Mouse (Mus musculus) right cerebral cortex, postnatal 4 days (tissue): ENCODE results near the gene Atf2.
A peak's percentile ranks its signal among the peaks of the same experiment; 100 is the strongest.
"Not testable (repeated sequence)": the region's sequence is repeated elsewhere in the genome, so short reads cannot be mapped to it uniquely, and the experiment has no call there.

Source experiments
- DNase-seq: peaks from one replicate; pipeline ENCODE4 v3.0.0-alpha.2; 2022

Atf2 gene

DNA sequence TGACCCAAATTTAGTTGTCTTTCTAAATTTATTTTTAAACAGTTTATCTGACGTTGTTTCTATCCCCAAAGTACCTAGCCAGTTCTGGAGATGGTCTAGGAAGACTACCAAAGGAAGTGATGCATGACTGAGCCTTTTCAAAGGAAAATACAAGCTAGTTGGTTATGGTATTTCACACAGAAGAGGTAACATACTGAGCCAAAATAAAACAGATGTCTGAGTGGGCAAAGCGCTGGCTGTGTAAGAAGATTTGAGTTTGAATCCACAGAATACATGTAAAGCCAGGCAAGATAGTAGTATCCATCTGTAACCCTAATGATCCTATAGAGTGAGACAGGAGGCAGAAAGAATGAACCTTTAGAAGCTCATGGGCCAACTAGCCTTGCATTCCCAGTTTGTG, 14.5 kb downstream of the Atf2 start:
- no peak for DNase-seq

DNA sequence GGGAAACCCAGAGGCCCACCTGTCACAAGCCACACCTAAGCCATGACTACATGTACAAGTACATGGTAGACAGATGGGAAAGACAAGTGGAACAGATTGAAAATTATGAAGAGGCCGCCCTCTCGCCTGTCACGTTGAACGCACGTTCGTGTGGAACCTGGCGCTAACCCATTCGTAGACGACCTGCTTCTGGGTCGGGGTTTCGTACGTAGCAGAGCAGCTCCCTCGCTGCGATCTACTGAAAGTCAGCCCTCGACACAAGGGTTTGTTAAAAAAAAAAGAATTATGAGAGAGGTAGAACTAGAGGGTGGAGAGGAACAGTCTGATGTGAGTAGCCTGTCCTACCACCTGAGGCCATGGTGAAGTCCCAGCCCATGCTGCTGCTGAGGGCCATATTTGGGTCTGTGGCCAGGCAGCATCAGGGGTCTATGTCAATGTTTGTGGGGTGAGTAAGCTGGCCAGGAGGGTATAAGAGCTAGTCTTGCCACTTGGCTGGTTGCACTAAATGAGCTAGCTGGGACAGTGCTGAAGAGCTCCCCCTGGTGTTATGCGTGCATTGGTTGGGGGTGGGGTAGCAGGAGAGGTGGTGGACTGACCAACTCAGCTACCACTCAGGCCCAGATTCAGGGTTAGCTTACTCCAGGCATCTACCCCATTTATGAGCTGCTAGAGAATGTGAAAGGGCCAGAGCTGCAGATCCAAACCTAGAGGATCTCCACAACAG, 24.5 kb downstream of the Atf2 start:
- DNase-seq = peak; percentile 21

DNA sequence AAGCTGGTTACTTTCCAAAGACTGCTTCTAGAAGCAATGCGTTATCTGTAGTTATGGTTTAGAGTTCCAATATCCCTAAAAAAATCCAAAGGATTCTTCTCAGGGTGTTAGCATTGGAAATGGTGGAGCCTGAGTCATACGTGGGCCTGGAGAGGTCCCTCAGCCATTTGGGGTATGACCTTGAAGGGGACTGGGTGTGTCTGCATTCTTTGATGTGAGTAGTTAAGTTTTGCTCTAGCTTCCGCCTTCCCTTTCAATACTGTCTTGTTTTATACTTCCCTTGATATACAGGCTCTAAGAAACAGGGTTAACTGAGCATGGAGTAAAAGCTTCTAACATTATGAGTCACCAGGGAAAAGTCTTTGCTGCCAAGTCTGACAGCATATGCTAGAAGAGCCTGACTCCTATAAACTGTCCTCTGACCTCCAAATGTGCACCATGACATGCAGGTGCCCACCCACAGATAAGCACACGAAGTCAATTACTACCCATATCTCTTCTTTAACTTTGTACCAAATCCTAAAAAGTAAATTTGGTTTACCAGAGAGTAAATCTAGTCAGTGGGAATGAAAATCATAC, 32.3 kb downstream of the Atf2 start:
- DNase-seq = no peak

DNA sequence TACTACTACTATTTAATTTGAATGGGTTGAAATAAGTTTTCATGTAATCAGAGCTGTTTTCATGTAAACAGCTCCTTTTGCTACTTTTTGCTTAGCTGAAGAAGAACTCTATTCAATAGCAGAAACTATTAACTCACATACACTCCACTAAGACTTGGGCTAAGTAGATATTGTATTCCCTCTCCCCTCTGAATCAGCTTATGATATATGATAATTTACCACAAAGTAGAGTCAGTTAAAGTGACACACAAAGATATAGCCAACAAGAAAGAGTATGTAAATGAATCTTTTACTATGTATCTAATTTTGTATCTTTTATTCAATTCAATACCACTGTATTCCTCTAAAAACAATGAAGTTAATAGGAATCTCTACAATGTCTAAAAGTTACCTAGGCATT, 35.1 kb downstream of the Atf2 start:
- no peak for DNase-seq

DNA sequence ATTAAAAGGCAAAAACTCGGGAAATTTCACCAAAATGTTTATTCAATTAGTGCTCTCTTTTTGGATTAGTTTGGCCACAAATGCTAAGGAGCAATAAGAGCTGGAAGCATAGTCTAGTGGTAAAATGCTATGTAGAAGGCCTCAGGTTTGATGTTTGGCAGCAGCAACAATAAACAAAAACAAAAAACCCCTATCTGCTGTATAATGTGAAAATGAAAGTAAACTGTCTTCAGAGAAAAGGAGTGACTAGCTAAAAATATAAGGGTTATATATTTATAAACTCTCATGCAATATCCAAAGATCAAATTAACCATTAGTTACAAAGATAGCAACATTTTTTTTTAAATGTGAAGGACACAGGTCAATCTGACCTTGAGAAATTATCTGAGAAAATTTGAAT, 36.2 kb downstream of the Atf2 start:
- DNase-seq = no peak

DNA sequence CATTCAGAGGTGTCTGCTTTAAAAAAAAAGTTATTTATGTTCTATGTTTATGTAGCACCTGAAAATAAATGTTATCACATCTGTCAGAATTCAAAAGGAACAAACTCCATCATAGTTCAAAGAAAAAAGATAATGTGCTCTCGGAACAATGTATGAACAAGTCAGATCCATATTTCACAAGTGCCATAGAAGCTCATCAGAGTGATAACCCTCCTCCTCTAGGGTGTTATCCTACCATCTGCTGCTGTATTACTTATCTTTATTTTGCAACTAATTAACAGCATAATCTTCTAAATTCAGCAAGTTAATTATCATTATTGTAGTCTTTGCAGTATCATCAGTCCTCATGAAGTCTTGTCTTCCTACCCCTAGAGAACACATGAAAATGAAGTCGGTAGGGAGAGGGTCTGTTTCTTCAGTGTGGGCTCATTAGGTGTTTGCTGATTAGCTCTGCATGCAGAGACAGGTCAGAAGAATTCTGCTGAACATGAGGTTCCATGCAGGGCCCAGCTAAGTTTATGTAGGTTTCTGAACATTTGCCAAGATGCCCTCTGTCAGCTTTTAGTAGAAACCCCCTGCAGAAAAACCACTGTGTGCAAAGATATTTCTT, 57.9 kb downstream of the Atf2 start:
- no peak for DNase-seq

DNA sequence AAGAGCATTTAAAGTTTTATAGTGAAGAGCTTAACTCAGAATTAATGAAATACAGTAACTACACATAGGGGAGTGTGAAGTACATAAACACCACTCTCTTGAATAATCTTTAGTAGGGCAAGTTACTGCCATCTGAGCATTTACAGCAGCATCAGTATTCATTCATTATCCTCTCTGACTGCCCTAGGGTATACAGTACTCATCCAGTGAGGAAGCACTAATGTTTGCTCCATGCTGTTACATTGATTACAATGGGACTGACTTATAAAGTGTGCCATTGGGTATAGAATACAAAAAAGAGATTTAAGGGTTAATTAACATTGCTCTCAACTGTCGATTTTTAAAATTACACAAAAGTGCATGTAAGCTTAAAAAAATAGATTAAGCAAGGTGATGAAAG, 59.2 kb downstream of the Atf2 start:
- no peak for DNase-seq

DNA sequence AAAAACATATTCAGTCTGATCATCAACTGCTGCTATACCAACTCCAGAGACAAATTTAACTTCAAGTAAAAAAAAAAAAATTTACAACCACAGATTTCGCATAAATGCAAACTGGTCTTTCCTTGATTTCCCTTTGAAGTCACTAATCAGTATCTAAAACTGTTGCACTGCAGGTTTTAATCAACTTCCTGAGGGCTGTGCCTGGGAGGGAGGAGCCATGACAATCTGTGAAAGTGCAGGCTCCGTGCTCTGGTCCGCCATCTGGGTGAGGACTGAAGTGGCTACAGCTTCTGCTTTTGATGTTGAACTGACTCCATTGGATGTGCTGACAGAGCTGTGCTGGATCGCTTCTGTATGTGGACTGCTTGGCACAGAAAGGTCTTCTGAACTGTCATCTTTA, 73.7 kb downstream of the Atf2 start:
- DNase-seq = peak; percentile 11

DNA sequence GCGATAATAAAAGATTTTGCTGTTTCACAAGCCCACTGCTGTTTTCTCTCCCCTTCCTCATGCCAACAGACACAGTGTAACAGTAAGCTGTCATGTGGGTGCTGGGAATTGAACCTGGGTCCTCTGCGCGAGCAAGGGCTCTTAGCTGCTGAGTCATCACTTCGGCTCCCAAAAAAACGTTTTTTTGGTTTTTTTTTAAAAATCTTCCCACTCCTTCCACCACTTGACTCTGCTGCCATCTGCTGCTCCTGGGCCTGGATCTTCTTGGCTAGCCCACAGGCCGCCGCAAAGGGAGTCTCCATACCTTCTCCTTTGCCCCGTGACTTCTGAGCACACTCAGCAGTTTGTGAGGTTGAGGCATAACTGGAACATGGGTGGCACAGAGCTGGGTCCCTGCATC, 84.8 kb downstream of the Atf2 start:
- peak; percentile 10 for DNase-seq

DNA sequence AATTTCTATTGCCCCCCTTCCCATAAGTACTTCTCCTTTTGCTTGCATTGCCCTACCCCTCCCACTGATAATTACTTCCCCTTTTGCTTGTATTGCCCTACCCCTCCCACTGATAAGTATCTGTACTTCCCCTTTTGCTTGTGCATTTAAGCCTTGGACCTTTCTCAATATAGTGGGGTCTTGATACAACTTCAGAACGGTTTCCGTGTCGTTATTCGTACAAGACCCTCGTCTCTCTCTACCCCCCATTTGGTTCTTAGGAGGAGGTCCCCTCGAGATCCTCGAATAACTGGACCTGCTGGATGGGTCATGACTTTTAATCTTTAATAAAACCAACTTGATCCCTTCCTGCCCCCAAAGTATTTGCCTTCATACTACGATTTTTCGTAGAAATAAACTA, 92.3 kb downstream of the Atf2 start:
- DNase-seq = not testable (repeated sequence)

DNA sequence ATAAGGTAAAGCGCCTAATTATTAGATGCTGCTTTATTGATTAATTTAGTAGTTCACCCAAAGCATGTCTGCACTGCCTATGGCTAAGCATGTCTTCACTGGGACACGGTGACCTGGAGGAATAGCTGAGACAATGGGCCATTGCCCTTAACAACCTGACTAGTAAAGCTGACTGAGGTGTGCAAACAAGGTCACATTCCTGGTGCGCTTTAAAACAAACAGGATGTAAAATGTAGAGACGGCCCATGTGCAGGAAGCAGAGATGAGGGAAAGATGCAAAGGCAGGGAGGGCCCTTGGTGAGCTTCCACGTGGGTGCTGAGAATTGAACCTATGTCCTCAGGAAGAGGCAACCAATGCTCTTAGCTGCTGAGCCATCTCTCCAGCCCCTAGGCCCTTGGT, 93.7 kb downstream of the Atf2 start:
- no peak for DNase-seq

DNA sequence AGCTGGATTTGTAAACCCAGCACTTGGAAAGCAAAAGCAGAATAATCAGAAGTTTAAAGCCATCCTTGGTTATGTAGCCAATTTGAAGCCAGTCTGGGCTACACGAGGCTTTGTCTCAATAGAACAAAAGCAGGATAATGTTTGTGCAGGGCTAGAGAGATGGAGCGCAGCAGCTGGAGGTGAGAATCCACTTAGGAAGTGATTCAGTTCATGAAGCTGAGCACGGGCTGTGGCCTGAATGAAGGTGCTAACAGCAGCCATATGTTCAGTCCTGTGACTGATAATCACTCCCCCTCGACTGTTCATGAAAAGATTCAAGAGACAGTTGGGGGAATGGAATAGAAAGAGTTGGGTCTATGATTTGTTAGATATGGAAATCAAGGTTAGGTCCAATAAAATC, 94.3 kb downstream of the Atf2 start:
- no peak for DNase-seq

DNA sequence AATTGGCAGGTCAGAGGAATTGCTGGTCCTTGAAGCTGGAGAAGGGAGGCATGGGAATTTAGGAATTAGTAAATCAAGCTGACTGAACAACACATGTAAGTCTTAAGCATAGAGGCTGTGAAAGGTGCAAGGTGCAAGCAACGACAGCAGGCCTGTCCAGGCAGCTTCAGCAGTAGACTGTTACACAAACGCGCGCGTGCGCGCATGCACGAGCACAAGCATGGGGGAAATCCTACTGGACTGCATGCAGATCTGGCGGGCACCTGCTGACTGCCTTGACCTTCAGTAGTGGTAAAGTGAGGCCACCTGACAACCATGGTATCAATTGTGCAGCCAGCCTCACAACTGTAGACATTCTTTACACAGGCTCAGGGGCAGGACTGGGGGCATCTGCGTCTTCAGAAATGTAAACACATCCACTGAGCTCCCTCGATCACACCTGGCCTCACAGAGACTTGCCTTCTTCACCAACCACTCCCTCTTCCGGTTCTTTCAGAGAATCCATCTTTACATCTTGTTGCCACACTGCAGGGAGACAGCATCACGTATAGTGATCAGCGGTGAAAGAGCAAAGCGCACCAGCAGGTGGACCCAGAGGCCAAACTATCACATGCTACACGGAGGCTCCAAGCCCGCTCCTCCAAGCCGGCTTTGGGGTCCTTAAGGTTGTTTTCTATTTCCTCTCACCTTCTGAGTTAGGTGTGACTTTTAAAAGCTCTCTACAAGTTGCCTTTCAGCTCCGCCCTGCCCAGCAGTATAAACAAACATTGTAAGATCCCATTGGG, 100.4 kb downstream of the Atf2 start:
- DNase-seq = peak; percentile 12

DNA sequence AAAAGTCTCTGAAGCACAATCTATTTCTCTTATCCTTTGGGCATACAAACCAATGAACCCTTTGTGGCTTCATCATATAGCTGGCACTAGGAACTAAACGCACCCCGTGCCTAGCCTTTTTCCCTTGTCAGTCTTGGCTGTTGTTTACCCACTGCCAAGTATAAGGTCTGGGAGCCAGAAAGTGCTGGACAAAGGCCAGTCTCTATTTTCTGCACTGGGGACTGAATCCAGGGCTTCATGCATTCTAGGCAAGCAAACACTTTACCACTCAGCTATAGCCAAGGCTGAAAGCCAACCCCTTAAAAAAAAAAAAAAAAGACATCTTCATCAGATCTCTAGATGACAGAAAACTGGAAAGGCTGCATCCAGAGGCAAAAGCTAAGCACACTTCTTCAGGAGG, 102.1 kb downstream of the Atf2 start:
- DNase-seq = peak; percentile 39

DNA sequence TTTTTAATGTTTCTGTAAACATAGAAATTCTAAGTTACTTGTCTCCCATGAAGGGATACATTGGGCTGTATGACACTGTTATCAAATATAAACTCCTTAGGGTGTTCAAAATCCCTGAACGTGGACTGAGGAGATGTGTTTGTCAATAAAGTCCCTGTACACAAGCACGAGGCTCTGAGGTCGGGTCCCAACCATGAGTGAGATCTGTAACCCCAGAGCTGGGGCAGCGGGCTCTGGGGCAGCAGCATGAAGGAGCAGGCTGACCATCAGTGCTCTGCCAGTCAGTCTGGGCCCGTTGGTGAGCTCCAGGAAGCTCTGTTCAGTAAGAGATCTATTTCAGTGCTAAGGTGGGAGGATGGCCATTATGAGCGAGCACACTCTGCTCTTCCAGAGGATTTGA, 104.0 kb downstream of the Atf2 start:
- no peak for DNase-seq

DNA sequence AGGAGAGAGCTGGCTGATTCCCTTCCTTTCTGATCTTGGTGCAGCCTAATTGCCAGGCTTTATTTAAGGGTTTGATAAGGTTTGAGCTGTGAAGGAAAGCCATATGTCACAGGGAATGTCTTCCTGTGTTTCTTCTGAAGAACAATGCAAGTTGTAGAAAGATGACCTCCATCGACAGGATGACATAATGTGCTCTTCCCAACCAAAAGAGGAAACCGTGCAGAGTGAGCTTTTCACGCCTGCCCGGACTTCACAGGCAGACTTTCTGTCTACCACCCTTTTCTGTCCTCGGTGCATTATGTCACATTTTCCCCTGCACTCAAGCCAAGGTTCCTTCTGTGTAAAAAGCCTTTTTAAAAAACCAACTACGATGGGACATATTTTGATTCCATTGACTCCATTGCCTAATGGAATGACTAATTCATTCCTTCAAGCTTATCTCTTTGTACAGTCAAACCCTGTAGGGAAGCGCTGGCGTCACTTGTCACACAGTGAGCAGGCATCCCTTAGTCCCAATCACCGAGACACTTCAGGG, 110.0 kb downstream of the Atf2 start:
- no peak for DNase-seq

DNA sequence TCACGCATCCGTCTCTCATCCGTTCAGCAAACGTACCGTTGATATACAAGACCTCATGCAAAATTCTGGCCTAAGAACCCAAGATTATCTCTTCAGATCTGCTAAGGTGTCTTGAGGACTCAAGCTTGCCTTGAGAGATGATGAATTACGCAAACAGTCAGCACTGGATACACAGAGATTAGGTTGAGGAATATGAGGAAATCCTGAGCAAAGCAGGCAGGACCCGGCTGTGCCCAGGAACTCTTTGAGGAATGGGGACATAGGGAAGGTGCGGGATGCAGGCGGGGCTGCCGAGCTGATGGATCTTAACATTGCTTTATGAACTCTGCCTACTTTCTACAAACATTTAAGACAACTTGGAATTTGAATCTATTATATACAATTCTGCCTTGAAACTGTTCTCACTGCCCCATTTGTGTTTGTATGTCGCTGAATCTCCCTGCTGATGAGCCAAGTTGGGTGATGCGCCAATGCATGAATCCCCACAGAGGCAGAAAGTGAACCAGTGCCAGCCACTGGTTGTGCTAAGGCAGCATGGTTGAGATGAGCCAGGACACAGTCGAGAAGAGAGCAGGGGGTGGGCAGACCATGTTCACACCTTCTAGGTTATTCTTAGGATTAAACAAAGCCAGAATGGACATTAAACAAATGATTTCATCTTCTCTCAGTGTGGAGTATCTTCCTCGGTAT, 112.0 kb downstream of the Atf2 start:
- peak; percentile 8 for DNase-seq

DNA sequence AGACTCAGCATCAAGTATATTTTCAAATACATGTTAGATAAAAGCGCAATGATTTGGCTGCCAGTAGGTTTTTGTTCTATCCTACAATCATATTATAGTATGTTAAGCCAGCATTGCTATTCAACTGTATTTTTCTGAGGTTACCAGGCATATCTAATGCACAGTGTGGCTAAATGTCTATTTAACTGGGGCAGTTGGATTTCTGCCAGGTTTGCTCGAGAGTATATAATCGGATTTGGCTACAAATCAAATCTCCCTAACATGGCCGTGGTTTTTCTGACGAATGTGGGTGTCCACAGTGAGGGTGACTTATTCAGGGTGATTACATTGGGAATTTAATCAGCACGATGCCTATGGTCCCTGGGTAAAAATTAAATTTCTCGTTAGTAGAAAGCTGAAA, 112.6 kb downstream of the Atf2 start:
- DNase-seq = peak; percentile 13

DNA sequence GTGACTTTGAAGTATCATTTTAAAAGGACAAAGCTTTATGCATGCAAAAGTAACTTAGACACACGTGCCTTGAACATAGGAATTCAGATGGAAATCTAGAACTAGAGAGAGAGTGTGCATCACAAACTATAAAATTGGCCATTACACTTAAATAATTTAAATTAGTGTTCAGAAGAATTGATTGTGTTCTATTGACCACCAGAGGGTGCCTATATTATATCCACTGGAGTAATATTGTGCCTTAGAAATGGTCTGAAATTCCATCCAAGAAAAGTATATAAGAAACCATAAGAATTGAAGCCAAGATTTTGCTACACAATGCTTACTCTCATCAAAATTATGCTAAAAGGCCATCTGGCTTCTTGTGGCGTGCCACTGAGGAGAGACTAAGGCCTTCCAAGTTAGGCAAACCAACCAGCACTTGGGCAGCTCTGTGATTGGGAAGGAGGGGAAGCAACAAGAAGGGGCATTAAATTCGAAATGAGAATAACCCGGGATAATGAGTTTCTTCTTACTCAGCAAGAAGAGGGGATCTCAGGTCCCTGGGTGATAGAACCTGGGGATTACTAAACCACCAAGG, 113.3 kb downstream of the Atf2 start:
- DNase-seq = no peak

DNA sequence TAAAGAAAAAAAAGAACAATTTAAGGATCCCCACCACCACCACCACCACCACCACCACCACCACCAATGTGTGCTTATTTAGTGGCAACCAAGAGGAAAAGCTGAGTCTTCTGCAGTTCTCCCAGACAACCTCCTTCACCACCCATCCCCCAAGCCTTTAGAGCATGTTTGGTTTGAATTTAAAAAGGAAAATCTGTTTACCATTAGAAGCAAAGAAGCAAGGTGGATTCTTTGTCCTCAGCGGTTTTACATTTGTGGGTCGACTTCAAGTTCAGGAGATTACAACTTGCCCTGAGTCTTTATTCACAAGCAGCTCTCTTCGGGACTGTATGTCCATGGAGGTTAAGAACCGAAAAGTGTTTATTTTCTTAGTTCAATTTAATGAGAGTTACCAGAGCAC, 115.5 kb downstream of the Atf2 start:
- no peak for DNase-seq

DNA sequence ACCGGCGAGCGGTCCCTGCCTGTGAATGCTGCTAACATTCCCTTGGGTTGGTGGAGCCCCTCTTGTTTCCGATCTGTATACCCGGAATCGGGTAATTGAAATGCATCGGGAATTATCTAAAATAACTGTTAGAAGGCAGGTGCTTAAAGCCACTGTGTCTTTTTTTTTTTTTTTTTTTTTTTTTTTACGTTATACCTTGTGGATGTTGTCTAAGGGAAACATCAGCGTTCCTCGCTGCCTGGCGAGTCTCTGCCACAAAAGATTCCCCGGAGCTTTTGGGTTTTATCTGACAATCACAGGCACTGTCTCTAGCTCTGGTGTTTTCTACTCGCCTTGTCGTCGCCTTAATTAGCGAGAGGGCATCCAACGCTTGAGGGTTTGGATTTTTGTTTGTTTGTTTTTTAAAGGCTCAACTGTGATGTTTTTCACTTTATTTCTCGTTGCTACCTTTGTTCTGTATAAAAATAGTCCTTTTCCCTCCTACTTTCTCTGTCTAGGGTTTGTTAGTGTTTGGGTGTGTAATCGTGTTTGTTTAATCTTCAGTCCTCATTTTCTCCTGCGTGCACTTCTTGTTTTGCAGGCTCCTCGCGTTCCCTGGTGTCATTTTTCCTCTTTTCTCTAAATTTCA, 116.6 kb downstream of the Atf2 start:
- no peak for DNase-seq
